Mouse (Mus musculus) liver, postnatal 0 days (tissue): Measurements from ENCODE around the gene Cep112.

Experiments used
- CTCF ChIP-seq: sonication (generic); IDR thresholded peaks from 2 replicates; pipeline ENCODE4 v1.5.1; 2016; ENCODE audit warnings: antibody characterized with exemption, low read depth
- EP300 ChIP-seq: IDR thresholded peaks from 2 replicates; pipeline ENCODE4 v1.6.1; 2016; ENCODE audit warnings: antibody characterized with exemption, low read depth, mild to moderate bottlenecking

DNA sequence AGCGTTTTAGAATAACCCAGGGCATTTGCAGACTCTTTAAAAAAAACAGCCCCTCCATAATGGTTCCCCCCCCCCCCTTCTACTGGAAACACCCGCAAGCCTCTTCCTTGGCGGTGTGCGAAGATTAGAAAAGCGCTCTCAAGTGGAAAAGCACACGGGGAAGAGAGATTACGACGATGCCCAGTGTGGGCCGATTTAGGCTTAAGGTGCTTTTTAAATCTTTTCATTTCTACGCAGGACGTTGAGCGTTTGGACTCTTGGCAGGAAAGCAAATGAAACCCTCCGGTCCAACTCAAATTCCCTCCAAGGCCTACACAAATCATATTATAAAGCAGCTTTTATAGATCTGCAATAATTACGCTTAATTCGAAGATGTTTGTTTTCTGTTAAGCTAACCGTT lies 465.6 kb downstream of the Cep112 start:
- TF ChIP-seq CTCF (no peak), EP300 (no peak)
